Mouse (Mus musculus): ENCODE data around the gene Cxcr5.

The Cxcr5 gene

GRCm38 (mm10) chr9:44509487-44510354 is 52.0 kb downstream of the Cxcr5 start:
- DNase-seq (ENCODE audit: low spot score in 2 of 2) = peak; percentile 76 to 81

- DNase-seq (ENCODE audit: low spot score in 2 of 2) = no peak
Observed at GRCm38 (mm10) chr9:44508721-44509486, 52.8 kb downstream of the Cxcr5 start.

GRCm38 (mm10) chr9:44508124-44508619 is 53.5 kb downstream of the Cxcr5 start:
- no peak for DNase-seq (ENCODE audit: low spot score in 2 of 2)

- DNase-seq (ENCODE audit: low spot score in 2 of 2) = no peak
Observed at GRCm38 (mm10) chr9:44507345-44507744, 54.3 kb downstream of the Cxcr5 start.

- no peak for DNase-seq (ENCODE audit: low spot score in 2 of 2)
Observed at GRCm38 (mm10) chr9:44506566-44506965, 55.1 kb downstream of the Cxcr5 start.

- no peak for DNase-seq (ENCODE audit: low spot score in 2 of 2)
Observed at GRCm38 (mm10) chr9:44505824-44506467, 55.7 kb downstream of the Cxcr5 start.

GRCm38 (mm10) chr9:44504893-44505823 is 56.5 kb downstream of the Cxcr5 start:
- DNase-seq (ENCODE audit: low spot score in 2 of 2) = no peak

GRCm38 (mm10) chr9:44502006-44502405 is 59.7 kb downstream of the Cxcr5 start:
- peak; percentile 80 to 84 for DNase-seq (ENCODE audit: low spot score in 2 of 2)

GRCm38 (mm10) chr9:44501206-44501879 is 60.3 kb downstream of the Cxcr5 start:
- DNase-seq (ENCODE audit: low spot score in 2 of 2) = no peak

- no peak for DNase-seq (ENCODE audit: low spot score in 2 of 2)
Observed at GRCm38 (mm10) chr9:44500638-44501175, 61.0 kb downstream of the Cxcr5 start.

- no peak for DNase-seq (ENCODE audit: low spot score in 2 of 2)
Observed at GRCm38 (mm10) chr9:44500163-44500533, 61.5 kb downstream of the Cxcr5 start.

GRCm38 (mm10) chr9:44499356-44500162 is 62.1 kb downstream of the Cxcr5 start:
- no peak for DNase-seq (ENCODE audit: low spot score in 2 of 2)

GRCm38 (mm10) chr9:44498421-44499355 is 63.0 kb downstream of the Cxcr5 start:
- DNase-seq (ENCODE audit: low spot score in 2 of 2) = peak in 1 of 2 experiments; percentile 37

- no peak for DNase-seq (ENCODE audit: low spot score in 2 of 2)
Observed at GRCm38 (mm10) chr9:44497624-44498377, 63.9 kb downstream of the Cxcr5 start.

GRCm38 (mm10) chr9:44496803-44497461 is 64.7 kb downstream of the Cxcr5 start:
- DNase-seq (ENCODE audit: low spot score in 2 of 2) = no peak

- DNase-seq (ENCODE audit: low spot score in 2 of 2) = no peak
Observed at GRCm38 (mm10) chr9:44495810-44496344, 65.8 kb downstream of the Cxcr5 start.

All from frontal cortex, postnatal 36 days (tissue).